Mouse (Mus musculus): ENCODE measurements around the gene Trak1.

GRCm38 (mm10) chr9:121395812-121396211, 98.5 kb downstream of the Trak1 start:
- TF ChIP-seq GATA1 (IDR thresholded peaks at IDR 0.05; ENCODE audit: borderline replicate concordance, low read length) (no peak), FLI1 (IDR thresholded peaks at IDR 0.05; ENCODE audit: low read length) (no peak)

All from megakaryocyte, embryonic 14.5 days (primary cell).